Mouse (Mus musculus): Measurements from ENCODE around the gene Rnf207.

- TF ChIP-seq POLR2A (IDR thresholded peaks at IDR 0.05; ENCODE audit: borderline replicate concordance, low read depth, low read length), result no peak
- no peak for TF ChIP-seq CTCF (IDR thresholded peaks at IDR 0.05; ENCODE audit: low read depth, low read length)
Observed at GRCm38 (mm10) chr4:152326543-152326942, 7.8 kb upstream of the Rnf207 start.

Data from bone marrow macrophage, adult 2 months (primary cell).